Mouse (Mus musculus) spleen, postnatal 14 days (tissue): ENCODE results near the gene 6430571L13Rik.
A peak's percentile ranks its signal among the peaks of the same experiment; 100 is the strongest.

Experiments used
- DNase-seq, 2 experiments: peaks; one replicate each; pipeline ENCODE4 v3.0.0; 2021 to 2022; ENCODE audit warnings: low spot score in 2 of 2

Gene 6430571L13Rik

GRCm38 (mm10) chr9:107307099-107307872 is 33.1 kb upstream of the 6430571L13Rik start:
- DNase-seq, result no peak

- DNase-seq, result peak in 1 of 2 experiments; percentile 47
Observed at GRCm38 (mm10) chr9:107307886-107308285, 32.5 kb upstream of the 6430571L13Rik start.

- DNase-seq, result no peak
Observed at GRCm38 (mm10) chr9:107308346-107309000, 31.9 kb upstream of the 6430571L13Rik start.

GRCm38 (mm10) chr9:107309171-107309570 is 31.2 kb upstream of the 6430571L13Rik start:
- DNase-seq, result no peak

GRCm38 (mm10) chr9:107309600-107309999 is 30.8 kb upstream of the 6430571L13Rik start:
- no peak for DNase-seq

- peak in 1 of 2 experiments; percentile 43 for DNase-seq
Observed at GRCm38 (mm10) chr9:107312811-107313584, 27.4 kb upstream of the 6430571L13Rik start.

GRCm38 (mm10) chr9:107313926-107314325 is 26.5 kb upstream of the 6430571L13Rik start:
- no peak for DNase-seq

GRCm38 (mm10) chr9:107315791-107316190 is 24.6 kb upstream of the 6430571L13Rik start:
- DNase-seq, result no peak

- no peak for DNase-seq
Observed at GRCm38 (mm10) chr9:107322461-107323050, 17.8 kb upstream of the 6430571L13Rik start.

- no peak for DNase-seq
Observed at GRCm38 (mm10) chr9:107323558-107323957, 16.8 kb upstream of the 6430571L13Rik start.

GRCm38 (mm10) chr9:107324799-107325561 is 15.4 kb upstream of the 6430571L13Rik start:
- DNase-seq, result no peak

GRCm38 (mm10) chr9:107325904-107326303 is 14.5 kb upstream of the 6430571L13Rik start:
- no peak for DNase-seq

GRCm38 (mm10) chr9:107327879-107328620 is 12.4 kb upstream of the 6430571L13Rik start:
- DNase-seq, result no peak

- no peak for DNase-seq
Observed at GRCm38 (mm10) chr9:107330791-107331190, 9.6 kb upstream of the 6430571L13Rik start.

GRCm38 (mm10) chr9:107333686-107334085 is 6.7 kb upstream of the 6430571L13Rik start:
- DNase-seq, result no peak

- no peak for DNase-seq
Observed at GRCm38 (mm10) chr9:107334356-107334755, 6.0 kb upstream of the 6430571L13Rik start.

- DNase-seq, result no peak
Observed at GRCm38 (mm10) chr9:107335046-107335445, 5.4 kb upstream of the 6430571L13Rik start.

GRCm38 (mm10) chr9:107335909-107336308 is 4.5 kb upstream of the 6430571L13Rik start:
- peak; percentile 55 to 66 for DNase-seq

- DNase-seq, result no peak
Observed at GRCm38 (mm10) chr9:107336386-107336785, 4.0 kb upstream of the 6430571L13Rik start.

- peak; percentile 49 to 66 for DNase-seq
Observed at GRCm38 (mm10) chr9:107338172-107338883, 2.1 kb upstream of the 6430571L13Rik start, which contains the start of gene Hemk1. Hemk1 (minus strand) TSS chr9:107338350.
